Mouse (Mus musculus) left cerebral cortex, adult 9 months (tissue): ENCODE measurements around the gene Rngtt.
"Not testable (repeated sequence)": the region's sequence is repeated elsewhere in the genome, so short reads cannot be mapped to it uniquely, and the experiment has no call there.

Experiments used
- DNase-seq, 2 experiments: peaks; one replicate each; pipeline ENCODE4 v3.0.0; 2022; ENCODE audit warnings: low spot score in 2 of 2

Gene Rngtt

DNA sequence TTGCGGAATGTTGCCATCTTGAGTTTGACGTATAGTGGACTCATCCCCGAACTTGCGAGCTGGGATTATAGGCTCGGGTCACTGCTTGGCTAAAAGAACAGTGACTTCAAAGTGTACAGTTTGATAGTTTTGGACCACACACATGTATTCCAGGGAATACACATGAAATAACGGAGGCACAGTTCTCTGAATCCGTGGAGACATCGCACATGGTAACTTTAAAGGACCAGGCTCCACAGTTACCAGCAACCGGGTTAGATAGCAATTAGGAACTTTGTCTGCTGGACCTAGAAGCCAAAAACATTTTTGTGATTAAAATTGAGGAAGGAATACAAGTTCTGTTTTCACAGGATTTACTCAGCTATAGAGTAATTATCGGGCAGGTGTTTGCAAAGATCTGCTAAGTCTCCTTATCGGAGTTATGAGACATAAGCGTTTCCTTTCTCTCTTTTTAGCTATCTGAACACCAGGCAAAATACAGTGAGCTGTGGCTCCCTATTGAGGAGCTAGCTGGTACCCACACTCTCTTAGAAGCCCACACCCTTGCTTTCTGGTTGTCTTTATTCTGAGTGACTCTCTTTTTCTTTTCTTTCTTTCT lies 828 bp downstream of the Rngtt start:
- no peak for DNase-seq

DNA sequence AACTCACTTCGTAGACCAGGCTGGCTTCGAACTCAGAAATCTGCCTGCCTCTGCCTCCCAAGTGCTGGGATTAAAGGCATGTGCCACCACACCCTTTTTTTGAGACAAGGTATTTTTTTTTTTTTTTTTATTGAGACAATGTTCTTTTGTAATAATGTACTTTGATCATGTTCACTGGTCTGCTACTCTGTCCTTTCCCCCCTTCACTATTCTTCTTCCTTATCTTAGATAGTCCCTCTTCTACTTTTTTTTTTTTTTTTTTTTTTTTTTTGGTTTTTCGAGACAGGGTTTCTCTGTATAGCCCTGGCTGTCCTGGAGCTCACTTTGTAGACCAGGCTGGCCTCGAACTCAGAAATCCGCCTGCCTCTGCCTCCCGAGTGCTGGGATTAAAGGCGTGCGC lies 4.0 kb downstream of the Rngtt start:
- DNase-seq, result not testable (repeated sequence)

DNA sequence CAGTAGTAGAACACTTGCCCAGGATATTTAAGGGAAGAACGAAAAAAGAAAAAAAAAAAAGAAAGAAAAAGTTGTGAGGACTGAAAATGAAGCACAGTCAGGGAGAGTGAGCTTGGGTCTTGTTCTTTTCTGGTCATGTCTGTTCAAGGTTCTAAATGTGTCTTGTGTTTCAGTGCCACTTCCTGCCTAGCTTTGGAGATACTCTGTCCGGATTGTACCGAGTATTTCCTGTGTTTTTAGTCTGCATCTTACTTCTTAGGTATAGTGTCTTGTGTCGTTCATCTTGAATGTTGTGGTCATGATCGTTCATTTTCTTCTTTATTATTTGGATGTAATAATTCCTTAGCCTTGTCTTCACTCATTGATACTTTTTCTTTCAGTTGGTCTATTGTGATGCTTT lies 5.7 kb downstream of the Rngtt start:
- no peak for DNase-seq

DNA sequence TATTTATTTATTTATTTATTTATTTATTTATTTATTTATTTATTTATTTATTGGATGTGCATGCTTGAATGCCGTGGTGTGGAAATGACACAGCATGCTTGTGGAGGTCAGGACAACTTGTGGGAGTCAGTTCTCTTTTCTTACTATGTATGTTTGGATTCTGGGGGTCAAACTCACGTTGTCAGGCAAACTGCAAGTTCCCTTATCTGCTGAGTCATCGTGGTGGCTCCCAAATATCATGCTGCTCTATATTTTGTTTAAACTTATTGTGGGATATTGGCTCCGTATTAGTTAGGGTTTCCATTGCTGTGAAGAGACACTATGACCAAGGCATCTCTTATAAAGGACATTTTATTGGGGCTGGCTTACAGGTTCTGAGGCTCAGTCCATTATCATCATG lies 21.0 kb downstream of the Rngtt start:
- DNase-seq, result no peak

DNA sequence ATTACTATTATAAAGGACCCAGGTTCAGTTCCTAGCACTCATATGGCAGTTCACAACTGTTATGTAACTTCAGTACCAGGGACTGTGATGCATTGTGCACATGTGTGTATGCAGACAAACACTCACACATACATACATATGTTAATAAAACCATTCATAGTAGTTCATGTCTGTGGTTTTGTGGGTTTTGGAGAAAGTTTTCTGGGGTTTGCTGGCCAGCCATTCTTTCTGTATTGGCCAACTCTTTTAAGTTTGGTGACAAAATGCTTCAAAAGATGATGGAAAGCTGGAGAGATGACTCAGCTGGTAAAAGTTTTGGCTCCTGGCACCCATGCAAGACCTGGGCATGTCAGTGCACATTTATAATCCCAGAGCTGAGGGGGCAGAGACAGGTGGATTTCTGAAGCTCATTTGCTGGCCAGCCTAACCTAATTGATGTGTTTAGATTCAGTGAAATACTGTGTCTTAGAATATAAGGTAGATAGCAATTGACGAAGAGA lies 22.9 kb downstream of the Rngtt start:
- no peak for DNase-seq

DNA sequence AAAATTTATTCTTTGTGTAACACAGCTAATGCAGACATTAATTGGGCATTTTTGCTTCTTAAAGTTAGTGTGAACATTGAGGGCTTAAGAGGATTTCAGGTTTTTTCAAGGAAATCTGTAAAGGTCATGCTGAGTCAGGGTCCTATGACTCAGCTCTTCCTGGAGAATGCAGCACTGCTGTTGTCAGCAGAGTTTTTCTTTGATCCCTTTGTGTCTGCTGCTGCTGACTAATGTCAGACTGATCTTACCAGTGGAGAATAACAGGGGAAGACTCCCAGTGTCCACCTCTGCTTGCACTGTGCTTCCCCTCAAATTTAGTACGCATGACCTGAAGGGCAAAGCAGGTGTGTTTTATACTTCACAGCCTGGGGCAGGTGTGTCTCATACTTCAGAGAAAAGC lies 27.9 kb downstream of the Rngtt start:
- no peak for DNase-seq

DNA sequence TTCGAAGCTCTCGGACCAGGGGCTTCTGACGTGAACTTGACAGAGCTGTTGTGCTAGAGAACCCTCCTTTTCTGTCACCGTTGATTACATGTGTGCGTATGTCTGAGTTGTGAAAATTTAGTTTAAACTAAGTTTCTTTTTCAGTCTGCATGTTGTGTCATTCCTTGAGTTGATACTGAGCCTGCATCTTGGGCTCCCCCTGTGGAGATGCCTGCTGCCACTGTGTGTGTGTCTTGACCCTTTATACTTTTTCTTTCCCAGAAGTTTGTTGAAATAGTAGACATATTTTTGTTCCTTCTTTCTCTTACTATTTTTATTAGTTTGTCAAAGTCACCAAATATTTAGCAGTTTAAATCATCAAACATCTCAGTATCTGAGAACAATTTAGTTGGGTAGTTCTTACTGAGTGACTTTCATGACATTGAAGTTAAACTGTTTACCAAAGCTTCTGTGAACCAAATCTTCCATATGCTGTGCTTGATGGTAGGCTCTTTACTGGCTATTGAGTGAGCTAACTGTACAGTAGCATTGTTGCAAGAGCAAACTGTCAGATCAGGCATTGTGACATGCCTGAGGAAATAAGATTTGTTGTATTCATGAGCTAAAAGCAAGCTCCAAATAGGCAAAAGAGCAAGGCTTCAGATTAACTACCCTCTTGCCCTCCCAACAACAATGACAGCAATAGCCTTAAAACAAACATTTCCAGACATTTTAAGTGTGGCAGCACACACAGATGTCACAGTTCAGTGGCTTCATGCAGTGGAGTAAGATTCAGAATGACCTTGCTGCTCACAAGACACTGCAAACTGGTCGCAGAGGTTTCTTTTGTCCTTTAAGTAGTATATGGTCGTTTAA lies 33.0 kb downstream of the Rngtt start:
- no peak for DNase-seq

DNA sequence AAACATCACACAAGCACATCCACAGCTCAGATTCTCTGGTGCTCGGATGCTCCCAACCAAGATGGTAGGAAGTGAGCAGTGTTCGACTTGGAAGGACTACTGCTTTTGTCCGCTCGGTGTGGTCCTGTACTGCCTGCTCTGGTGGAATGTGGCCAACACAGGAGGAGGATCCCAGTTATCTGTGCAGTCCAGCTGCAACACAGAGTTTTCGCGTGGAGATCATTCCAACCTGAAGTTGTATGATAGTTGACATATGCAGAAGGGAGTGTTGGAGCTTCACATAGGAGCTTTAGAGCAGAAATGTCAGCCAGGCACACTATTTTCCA lies 33.6 kb downstream of the Rngtt start:
- no peak for DNase-seq

DNA sequence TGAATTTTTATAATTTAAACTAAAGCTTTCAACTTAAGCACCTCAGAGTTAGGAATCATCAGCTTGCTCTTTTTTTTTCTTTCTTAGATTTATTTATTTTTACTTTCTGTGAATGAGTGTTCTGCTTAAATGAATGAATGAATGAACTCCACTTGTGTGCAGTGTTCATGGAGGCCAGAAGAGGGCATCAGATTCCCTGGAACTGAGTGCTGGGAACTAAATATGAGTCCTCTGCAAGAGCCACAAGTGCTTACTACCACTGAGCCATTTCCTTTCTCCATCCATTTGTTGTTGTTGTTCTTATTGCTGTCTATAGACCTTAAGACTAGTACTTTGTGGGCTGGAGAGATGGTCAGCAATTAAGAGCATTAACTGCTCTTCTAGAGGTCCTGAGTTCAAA lies 53.3 kb downstream of the Rngtt start:
- DNase-seq, result no peak

DNA sequence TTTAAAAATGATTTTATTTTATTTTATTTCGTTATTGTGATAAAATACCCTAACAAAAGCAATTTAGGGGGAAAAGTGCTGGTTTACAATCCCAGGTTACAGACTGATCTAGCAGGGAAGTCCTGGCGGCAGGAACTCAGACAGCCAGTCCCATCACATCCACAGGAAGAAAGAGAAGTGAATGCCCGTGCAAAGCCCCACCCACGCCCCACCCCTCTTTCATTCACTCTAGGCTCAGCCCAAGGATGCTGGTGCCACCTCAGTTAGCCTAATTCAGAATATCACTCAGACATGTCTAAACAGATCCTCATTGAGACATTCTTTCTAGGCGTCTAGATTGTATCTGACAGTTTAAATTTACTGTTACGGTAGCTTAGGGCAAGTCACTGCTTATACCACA lies 64.8 kb downstream of the Rngtt start:
- no peak for DNase-seq

DNA sequence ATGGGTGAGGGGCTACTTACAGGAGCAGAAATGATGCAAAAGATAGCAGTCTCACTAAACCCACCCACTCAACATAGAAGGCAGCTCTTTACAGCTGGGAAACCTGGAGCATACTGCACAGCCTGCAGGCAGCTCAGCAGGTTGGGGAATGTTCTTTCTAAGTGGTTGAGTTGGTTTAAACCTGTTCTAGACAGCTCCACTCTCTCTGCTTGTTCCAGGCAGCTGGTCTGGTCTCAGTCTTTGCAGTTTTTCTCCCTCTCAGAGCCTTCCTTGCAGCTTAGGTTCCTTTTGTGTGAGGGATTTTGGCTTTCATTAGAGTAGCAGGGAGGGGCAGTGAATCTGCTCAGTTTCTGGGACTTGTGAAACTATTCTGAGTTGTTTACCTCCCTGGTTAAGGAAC lies 67.5 kb downstream of the Rngtt start:
- no peak for DNase-seq

DNA sequence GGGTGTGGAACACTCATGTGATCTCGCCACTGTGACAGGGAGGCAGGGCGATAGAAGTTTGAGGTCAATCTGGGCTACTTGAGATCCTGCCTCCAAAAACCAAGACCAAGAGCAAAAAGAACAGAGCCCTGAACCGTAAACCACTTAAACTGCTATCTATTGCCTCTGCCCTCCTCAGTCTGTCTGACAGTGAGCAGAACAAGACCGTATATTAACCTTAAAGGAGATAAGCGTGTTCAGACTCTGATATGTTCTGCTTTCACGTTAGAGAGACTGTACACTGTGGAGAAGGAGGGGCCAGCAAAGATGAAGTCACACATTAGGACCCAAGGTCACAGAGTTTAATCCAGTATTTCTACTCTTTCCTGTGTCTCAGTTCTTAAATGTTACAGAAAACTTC lies 68.8 kb downstream of the Rngtt start:
- no peak for DNase-seq

DNA sequence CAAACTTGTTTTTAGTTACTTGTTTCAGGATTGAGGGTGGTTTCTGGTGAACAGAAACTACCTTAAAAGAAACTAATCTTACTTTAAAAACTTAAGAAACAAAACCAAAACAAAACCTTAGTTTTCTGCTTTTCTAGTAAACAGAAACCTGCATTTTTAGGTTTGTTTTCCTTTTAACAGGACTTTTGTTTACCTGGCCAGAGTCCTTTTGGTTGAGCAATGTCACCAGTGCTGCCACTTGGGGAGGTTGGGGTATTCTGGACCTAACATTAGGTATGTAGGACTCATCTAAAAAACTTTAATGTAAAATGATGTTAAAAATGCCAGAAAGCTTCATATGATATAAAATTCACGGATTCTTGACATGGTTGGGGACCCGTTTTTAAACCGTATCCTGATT lies 78.8 kb downstream of the Rngtt start:
- no peak for DNase-seq

DNA sequence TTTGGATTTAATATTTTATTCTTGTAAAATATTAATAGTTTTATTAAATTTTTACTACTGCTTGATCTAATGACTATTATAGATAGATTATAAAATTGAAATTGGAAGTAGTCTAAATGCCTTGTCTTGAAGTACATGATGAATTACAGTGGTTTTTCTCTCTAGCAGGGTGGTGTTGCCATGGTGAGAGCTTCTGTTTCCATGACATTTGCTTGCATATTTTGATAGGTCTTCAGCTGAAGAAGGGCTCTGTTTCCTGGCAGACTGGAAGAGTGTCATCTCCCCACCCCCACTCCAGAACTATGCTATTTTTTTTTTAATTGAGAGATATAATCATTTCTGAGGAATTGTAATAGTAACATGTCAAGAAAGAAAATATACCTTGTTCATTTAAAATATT lies 80.5 kb downstream of the Rngtt start:
- DNase-seq, result peak in 1 of 2 experiments; percentile 11

DNA sequence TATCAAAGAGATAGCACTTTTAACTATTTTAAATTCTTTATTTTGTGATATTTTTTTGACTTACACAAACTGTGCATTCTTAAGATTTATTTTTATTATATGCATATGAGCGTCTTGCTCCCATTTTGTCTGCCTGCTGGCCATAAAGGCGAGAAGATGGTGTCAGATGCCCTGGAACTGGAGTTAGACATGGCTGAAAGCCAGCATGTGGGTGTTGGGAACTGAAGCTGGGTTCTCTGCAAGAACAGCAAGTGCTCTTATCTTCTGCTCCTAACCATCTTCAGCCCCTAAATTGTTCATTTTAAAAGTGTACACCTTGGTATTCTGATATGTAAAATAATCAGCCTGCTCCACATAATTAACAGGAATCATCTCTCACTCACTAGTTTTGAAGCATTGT lies 83.3 kb downstream of the Rngtt start:
- peak in 1 of 2 experiments; percentile 41 for DNase-seq

DNA sequence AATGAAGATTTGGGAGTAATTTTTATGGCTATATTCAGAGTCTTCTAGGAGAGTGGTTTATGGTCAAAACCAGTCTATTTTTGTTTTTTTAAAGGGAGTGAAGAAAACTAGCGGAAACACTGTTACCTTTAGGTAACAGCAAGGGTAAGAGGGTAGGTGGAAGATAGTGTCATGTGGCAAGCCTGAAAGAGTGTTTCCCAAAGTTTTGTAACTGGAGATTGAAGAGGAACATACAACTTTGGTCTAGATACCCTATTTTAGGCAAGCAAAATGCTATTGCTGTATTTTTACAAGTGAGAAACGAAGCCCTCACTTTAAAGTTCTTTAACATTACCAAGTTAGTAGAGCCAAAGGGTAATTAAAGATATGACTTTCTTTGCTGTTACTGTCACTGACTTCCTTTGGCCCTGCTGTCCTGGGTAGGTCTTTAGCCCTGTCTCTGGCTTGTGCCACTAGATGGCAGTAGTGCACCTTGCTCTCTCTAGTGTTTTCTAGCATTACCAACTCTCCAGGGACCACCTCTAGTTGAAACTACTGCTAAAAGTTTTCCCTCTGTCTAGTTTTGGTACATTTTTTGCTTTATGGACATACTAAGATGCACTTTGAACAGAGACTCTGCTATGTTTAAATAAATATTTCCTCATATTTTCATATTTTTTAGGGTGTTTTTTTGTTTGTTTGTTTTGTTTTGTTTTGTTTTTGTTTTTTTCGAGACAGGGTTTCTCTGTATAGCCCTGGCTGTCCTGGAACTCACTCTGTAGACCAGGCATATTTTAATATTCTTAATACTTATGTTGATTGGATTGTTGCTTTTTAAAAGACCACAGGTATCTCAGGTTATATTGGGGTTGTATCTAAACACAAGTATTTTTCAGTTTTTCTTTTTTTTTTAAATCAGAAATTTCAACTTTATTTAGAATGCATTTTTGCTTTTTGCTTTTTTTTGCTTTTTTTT lies 86.4 kb downstream of the Rngtt start:
- DNase-seq, result peak; percentile 44 to 89

DNA sequence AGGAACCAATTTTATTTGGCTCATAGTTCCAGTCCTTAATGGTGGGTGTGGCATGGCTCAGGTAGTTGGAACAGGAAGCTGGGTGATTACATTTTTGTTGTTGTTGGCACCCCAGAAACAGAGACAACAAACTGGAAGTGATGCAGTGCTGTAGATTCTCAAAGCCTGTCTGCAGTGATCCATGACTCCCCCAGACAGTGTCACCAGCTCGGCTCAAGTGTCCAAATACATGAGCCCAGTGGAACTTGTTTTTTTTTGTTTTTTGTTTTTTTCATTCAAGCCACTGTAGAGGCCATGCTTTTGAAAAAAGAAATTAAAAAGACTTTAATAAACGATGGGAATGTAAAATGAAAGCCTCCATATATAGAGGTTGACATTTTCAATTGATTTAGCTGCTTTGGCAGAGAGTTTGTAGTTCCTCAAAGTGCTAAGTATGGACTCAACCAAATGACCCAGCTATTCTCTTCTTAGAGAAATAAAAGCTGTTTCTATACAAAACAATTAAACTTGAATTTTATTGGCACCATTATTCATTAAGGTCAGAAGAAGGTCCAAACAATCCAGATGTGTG lies 95.7 kb downstream of the Rngtt start:
- no peak for DNase-seq

DNA sequence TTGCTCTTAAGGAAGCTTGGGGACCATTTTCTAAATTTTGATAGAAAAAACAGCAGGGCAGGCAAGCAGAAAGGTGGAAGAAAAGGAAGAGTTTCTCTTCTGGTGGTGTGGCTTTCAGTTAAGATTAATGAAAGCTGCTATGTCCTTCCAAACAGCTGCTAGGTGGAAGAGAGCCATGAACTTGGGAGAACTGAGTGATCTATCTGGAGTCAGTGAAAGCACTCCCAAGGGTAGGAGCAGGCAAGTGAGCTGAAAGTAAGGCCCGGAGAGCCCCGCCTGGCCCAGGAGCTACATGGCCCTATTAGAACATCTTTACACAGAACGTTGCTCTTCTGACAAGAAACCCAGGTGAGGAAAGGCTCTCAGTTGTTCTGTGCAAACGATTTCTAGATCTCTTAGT lies 103.7 kb downstream of the Rngtt start:
- no peak for DNase-seq

DNA sequence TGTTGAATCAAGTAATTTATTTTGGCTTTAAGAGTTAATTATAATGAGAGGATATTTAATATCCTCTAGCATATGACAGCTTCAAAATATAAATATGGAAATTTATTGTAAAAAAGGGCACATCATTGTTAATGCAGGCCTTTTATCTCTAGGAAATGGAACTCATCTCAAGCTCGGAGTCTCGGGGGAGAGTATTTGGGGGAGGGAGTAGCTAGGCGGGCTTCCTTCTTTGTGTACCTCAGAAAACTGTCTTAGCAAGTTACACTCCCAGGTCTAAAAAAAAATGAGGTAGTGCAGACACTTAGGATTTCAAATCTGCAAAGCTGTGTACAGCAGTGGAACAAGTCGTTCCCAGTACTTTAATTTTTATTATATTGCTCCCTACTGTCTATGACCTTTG lies 104.7 kb downstream of the Rngtt start:
- no peak for DNase-seq

DNA sequence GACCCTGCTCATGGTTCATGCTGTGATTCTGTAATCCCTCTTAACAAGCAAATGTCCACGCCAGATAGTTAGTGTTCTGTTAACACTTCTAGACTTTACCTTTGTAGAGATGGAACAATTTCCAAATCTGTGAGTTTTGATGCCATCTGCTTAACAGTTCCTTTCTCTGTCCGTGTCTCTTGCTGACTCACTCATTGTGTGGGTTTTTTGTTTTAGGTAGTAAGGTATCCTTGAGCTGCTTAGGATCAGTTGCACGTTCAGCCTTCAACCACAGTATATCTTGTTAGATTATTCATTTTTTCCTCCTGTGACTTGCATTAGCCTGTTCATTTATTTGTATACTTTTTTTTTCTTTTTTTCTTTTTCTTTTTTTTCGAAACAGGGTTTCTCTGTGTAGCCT lies 107.3 kb downstream of the Rngtt start:
- DNase-seq, result no peak

DNA sequence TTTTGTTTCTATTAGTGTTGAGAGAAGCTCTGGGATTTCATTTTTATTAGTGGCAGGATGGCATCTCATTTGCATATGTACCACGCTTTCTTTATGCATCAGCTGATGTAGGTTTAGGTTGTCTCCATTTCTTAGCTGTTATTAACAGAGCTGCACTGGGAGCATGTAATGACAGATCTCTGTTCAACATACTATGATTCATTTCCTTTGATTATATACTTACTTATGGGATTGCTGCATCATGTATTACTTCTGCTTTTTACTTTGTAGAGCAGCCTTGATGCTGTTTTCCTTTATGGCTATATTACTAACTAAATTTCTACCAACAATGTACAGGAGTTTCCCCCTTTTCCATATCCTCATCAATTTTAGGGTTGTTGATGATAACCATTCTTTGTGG lies 109.5 kb downstream of the Rngtt start:
- no peak for DNase-seq

DNA sequence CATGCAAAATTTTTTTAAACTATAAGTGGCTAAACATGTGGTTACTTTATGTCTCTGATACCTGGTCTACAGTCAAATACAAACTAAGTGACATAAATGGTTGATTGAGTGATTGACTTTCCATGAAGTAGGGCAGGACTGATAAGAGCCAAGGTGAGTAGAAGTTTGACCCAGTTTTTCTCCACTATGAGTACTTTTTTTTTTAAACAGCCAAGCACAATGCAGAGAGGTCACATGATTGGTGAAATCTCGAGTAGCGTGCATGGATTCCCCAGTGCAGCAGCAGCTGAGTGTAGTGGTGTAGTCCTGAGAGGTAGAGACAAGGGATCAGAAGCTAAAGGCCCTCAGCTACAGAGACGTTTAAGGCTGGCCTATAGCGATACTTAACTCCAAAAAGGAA lies 118.7 kb downstream of the Rngtt start:
- no peak for DNase-seq
